Mouse (Mus musculus) myocyte (in vitro differentiated cells): ENCODE measurements at regions not wholly inside any gene's neighbourhood (a gene's known extent, or its start where the extent isn't known, plus 50 kb on each side); places are given as distances from the start of the nearest gene placed in this dataset.

Experiments used
- POLR2A ChIP-seq: IDR thresholded peaks from one replicate; pipeline ENCODE4 v1.6.1; 2011; ENCODE audit warnings: low read depth, mild to moderate bottlenecking, control low read depth, moderate library complexity; ENCODE audit not compliant: insufficient read length
- REST ChIP-seq: IDR thresholded peaks from one replicate; pipeline ENCODE4 v1.6.1; 2011; ENCODE audit warnings: mild to moderate bottlenecking, control low read depth, moderate library complexity; ENCODE audit not compliant: insufficient read depth, insufficient read length
- TCF12 ChIP-seq: IDR thresholded peaks from one replicate; pipeline ENCODE4 v1.6.1; 2011; ENCODE audit warnings: mild to moderate bottlenecking, control low read depth; ENCODE audit not compliant: poor library complexity, insufficient read depth, severe bottlenecking

GRCm38 (mm10) chr12:16277567-16278332 is 333.0 kb downstream of the Lpin1 start:
- no peak for TF ChIP-seq TCF12
- no peak for TF ChIP-seq REST
- no peak for TF ChIP-seq POLR2A
